Mouse (Mus musculus) kidney, embryonic 14.5 days (tissue): ENCODE measurements around the gene Gtf2h3. TPM values are rescaled to one million over a fixed set of nuclear protein-coding genes. Genes with fewer than 3 reads are reported as not detected.
"Not testable (repeated sequence)": the region's sequence is repeated elsewhere in the genome, so short reads cannot be mapped to it uniquely, and the experiment has no call there.

Experiments
- ATAC-seq: fragments of 200-750 bp; cut with Nextera tagmentation; 2 replicates; pipeline ENCODE4 v1.8.0; 2017; ENCODE audit warnings: moderate number of reproducible peaks, mild to moderate bottlenecking, moderate TSS enrichment, moderate library complexity; ENCODE audit not compliant: low FRiP score, low TSS enrichment
- H3K27ac ChIP-seq: fragments of 300-500 bp; sonication (generic); 2 replicates; pipeline ENCODE4 v1.5.1; 2014; ENCODE audit warnings: low read depth, mild to moderate bottlenecking, low read length, moderate library complexity, mixed read lengths
- H3K27me3 ChIP-seq: fragments of 300-500 bp; sonication (generic); 2 replicates; pipeline ENCODE4 v1.6.1; 2014; ENCODE audit warnings: mild to moderate bottlenecking, low read length; ENCODE audit not compliant: control insufficient read depth, insufficient read depth
- H3K36me3 ChIP-seq: fragments of 300-500 bp; sonication (generic); 2 replicates; pipeline ENCODE4 v1.6.1; 2014; ENCODE audit warnings: low read length, mixed read lengths; ENCODE audit not compliant: control insufficient read depth, insufficient read depth
- H3K4me1 ChIP-seq: fragments of 300-500 bp; sonication (generic); 2 replicates; pipeline ENCODE4 v1.6.1; 2014; ENCODE audit warnings: low read length, mixed read lengths; ENCODE audit not compliant: control insufficient read depth, insufficient read depth
- H3K4me2 ChIP-seq: fragments of 300-500 bp; sonication (generic); replicated peaks from 2 replicates; pipeline ENCODE4 v1.6.1; 2014; ENCODE audit warnings: low read depth, mild to moderate bottlenecking, low read length
- H3K4me3 ChIP-seq: fragments of 300-500 bp; sonication (generic); 2 replicates; pipeline ENCODE4 v1.5.1; 2014; ENCODE audit warnings: mild to moderate bottlenecking, low read length
- H3K9ac ChIP-seq: fragments of 300-500 bp; sonication (generic); 2 replicates; pipeline ENCODE4 v1.6.1; 2014; ENCODE audit warnings: low read depth, mild to moderate bottlenecking, low read length, moderate library complexity
- H3K9me3 ChIP-seq: fragments of 300-500 bp; sonication (generic); 2 replicates; pipeline ENCODE4 v1.6.1; 2016; ENCODE audit warnings: low read length; ENCODE audit not compliant: control insufficient read depth
- WGBS: fragments of 180-500 bp; shearing (Covaris S2); extraction: QIAGEN DNeasy Blood & Tissue Kit; methylation state at CpG from one replicate; pipeline ENCODE4 v1.1.7; 2014; 5-methylcytosine and 5-hydroxymethylcytosine counted together
- polyA plus RNA-seq: library from polyadenylated mRNA; unstranded; fragments of >200 nt; fragmentation: Nextera tagmentation; extraction: Ambion mirVana; gene quantifications from 2 replicates; pipeline ENCODE4 v1.2.1, GENCODE M21; 2014

The Gtf2h3 gene
- polyA plus RNA-seq, 1 experiment from 2014 or later: 79.8 TPM

GRCm38 (mm10) chr5:124599726-124600125, 20.8 kb downstream of the Gtf2h3 start:
- not testable (repeated sequence) for H3K4me1 ChIP-seq, H3K4me2 ChIP-seq, H3K9me3 ChIP-seq, H3K27me3 ChIP-seq, ATAC-seq, H3K4me3 ChIP-seq, H3K9ac ChIP-seq, H3K27ac ChIP-seq
- peaks cover 23% of the 10 kb centered on the region for H3K36me3 ChIP-seq
- 63% methylated on average over 8 of the region's 8 CpGs for WGBS

- Histone ChIP-seq H3K4me2 (no peak overlapping the region), H3K4me1 (peaks cover 3% of the 10 kb centered on the region; the same call in 1 of the 2 replicates), H3K4me3 (no peak overlapping the region), H3K27me3 (no peaks in the 10 kb centered on the region), H3K36me3 (peaks cover 3% of the 10 kb centered on the region; the same call in 1 of the 2 replicates), H3K27ac (no peak overlapping the region), H3K9ac (no peak overlapping the region), H3K9me3 (no peaks in the 10 kb centered on the region)
- no peak for ATAC-seq
- whole genome bisulfite sequencing: 72% methylated on average over 5 of the region's 5 CpGs
Observed at GRCm38 (mm10) chr5:124602349-124602748, 23.4 kb downstream of the Gtf2h3 start.

GRCm38 (mm10) chr5:124604296-124604695, 25.4 kb downstream of the Gtf2h3 start:
- peaks cover 9% of the 10 kb centered on the region; the same call in 1 of the 2 replicates for H3K36me3 ChIP-seq
- H3K9ac ChIP-seq: no peak overlapping the region
- H3K9me3 ChIP-seq: no peaks in the 10 kb centered on the region
- no peak overlapping the region for H3K4me2 ChIP-seq
- no peak overlapping the region for H3K4me3 ChIP-seq
- 92% methylated on average over 4 of the region's 4 CpGs for WGBS
- no peak overlapping the region for H3K27ac ChIP-seq
- peaks cover under 1% of the 10 kb centered on the region; the same call in 1 of the 2 replicates for H3K4me1 ChIP-seq
- no peak for ATAC-seq
- H3K27me3 ChIP-seq: no peaks in the 10 kb centered on the region

GRCm38 (mm10) chr5:124605041-124605622, 26.2 kb downstream of the Gtf2h3 start:
- H3K4me1 ChIP-seq: no peaks in the 10 kb centered on the region
- no peak overlapping the region for H3K4me3 ChIP-seq
- peaks cover 9% of the 10 kb centered on the region; the same call in 1 of the 2 replicates for H3K36me3 ChIP-seq
- no peak for ATAC-seq
- H3K4me2 ChIP-seq: no peak overlapping the region
- H3K9ac ChIP-seq: no peak overlapping the region
- H3K27me3 ChIP-seq: no peaks in the 10 kb centered on the region
- 78% methylated on average over 17 of the region's 17 CpGs for WGBS
- no peak overlapping the region for H3K27ac ChIP-seq
- H3K9me3 ChIP-seq: no peaks in the 10 kb centered on the region

GRCm38 (mm10) chr5:124610965-124611364, 32.0 kb downstream of the Gtf2h3 start:
- H3K4me3 ChIP-seq: no peak overlapping the region
- no peak overlapping the region for H3K9ac ChIP-seq
- no peaks in the 10 kb centered on the region for H3K4me1 ChIP-seq
- no peaks in the 10 kb centered on the region for H3K27me3 ChIP-seq
- peaks cover 9% of the 10 kb centered on the region; the same call in 1 of the 2 replicates for H3K36me3 ChIP-seq
- 73% methylated on average over 10 of the region's 10 CpGs for WGBS
- H3K27ac ChIP-seq: no peak overlapping the region
- no peak overlapping the region for H3K4me2 ChIP-seq
- no peaks in the 10 kb centered on the region for H3K9me3 ChIP-seq
- no peak for ATAC-seq

GRCm38 (mm10) chr5:124614709-124615108, 35.8 kb downstream of the Gtf2h3 start:
- Histone ChIP-seq H3K4me1 (no peaks in the 10 kb centered on the region), H3K9me3 (no peaks in the 10 kb centered on the region), H3K4me3 (no peak overlapping the region), H3K9ac (no peak overlapping the region), H3K27me3 (no peaks in the 10 kb centered on the region), H3K27ac (peak overlapping the region; percentile 51; the same call in 1 of the 2 replicates), H3K36me3 (no peaks in the 10 kb centered on the region; the same call in 1 of the 2 replicates), H3K4me2 (no peak overlapping the region)
- WGBS: 74% methylated on average over 11 of the region's 11 CpGs
- ATAC-seq: no peak

GRCm38 (mm10) chr5:124618711-124619110, 39.8 kb downstream of the Gtf2h3 start:
- H3K4me3 ChIP-seq: no peak overlapping the region
- no peak for ATAC-seq
- no peak overlapping the region for H3K4me2 ChIP-seq
- H3K27ac ChIP-seq: no peak overlapping the region
- 75% methylated on average over 10 of the region's 10 CpGs for WGBS
- H3K36me3 ChIP-seq: no peaks in the 10 kb centered on the region
- no peak overlapping the region for H3K9ac ChIP-seq
- H3K9me3 ChIP-seq: no peaks in the 10 kb centered on the region
- no peaks in the 10 kb centered on the region for H3K4me1 ChIP-seq
- no peaks in the 10 kb centered on the region for H3K27me3 ChIP-seq

- no peak for ATAC-seq
- no peaks in the 10 kb centered on the region for H3K4me1 ChIP-seq
- WGBS: 79% methylated on average over 13 of the region's 13 CpGs
- H3K9me3 ChIP-seq: no peaks in the 10 kb centered on the region
- no peak overlapping the region for H3K4me3 ChIP-seq
- H3K9ac ChIP-seq: no peak overlapping the region
- H3K27me3 ChIP-seq: no peaks in the 10 kb centered on the region
- H3K36me3 ChIP-seq: no peaks in the 10 kb centered on the region
- H3K4me2 ChIP-seq: no peak overlapping the region
- no peak overlapping the region for H3K27ac ChIP-seq
Observed at GRCm38 (mm10) chr5:124621362-124621761, 42.4 kb downstream of the Gtf2h3 start.

- ATAC-seq: no peak
- no peak overlapping the region for H3K9ac ChIP-seq
- H3K9me3 ChIP-seq: no peaks in the 10 kb centered on the region
- WGBS: 87% methylated on average over 15 of the region's 15 CpGs
- no peak overlapping the region for H3K27ac ChIP-seq
- no peak overlapping the region for H3K4me2 ChIP-seq
- no peaks in the 10 kb centered on the region for H3K27me3 ChIP-seq
- no peak overlapping the region for H3K4me3 ChIP-seq
- no peaks in the 10 kb centered on the region; the same call in 1 of the 2 replicates for H3K4me1 ChIP-seq
- no peaks in the 10 kb centered on the region for H3K36me3 ChIP-seq
Observed at GRCm38 (mm10) chr5:124622890-124623289, 44.0 kb downstream of the Gtf2h3 start.
